Mouse (Mus musculus): Measurements from ENCODE around the gene Tubb2b.

The Tubb2b gene

DNA sequence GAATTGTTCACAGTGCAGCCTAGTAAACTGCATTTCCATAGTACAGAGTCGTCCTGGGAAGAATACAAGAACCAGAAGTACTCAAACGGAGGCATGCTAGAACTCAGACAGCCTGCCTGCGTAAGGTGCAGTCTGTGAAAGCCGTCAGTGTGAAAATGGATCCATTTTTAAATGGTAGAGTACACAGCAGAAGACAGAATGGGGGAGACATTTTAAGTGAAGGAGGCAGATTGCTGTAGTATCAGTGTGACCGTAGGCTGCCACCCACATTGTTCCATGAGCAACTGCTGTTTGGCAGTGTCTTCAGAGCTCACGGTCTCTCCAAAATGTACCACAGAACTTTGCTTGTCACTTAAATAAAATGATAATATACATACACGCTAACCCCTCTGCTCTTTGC is 4.0 kb upstream of the Tubb2b start:
- DNase-seq, result no peak

DNA sequence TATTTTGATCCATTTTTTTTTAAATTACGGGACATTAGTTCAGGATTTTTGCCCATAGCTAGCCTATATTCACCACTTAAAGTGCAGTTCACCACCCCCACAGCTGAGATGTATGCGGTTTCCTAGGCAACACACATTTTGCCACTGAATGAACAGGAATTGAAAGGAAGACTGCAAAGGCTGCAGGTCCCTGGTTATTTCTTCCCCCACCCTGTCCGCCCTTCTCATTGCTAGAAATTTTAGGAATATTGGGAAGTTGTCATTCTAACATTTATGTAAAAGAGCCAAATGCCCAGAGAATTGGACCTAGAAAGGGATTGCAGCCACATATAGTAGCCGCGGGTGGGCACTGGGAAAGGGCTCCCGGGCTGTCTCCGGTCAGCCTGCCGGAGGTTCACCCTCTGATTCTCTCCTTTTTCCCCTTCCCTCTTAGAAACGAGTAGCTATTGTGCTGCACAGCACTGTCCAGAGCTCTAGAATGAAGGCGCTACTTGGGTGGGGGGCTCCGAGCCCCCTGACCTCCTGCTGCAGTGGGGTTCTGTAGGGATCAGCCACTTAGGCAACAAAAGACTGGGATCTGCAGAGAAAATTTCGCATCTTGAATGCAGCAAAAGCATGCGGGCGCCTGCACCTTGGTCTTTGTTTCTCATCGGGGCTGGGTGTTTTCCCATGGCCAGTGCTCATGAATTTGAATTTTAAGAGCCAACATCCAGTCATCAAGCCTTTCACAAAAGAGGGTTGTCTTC is 3.2 kb upstream of the Tubb2b start:
- no peak for DNase-seq

GRCm38 (mm10) chr13:34132875-34133274 is 2.6 kb upstream of the Tubb2b start:
- no peak for DNase-seq

- DNase-seq, result no peak
Measured at GRCm38 (mm10) chr13:34132299-34132698, 2.0 kb upstream of the Tubb2b start.

DNA sequence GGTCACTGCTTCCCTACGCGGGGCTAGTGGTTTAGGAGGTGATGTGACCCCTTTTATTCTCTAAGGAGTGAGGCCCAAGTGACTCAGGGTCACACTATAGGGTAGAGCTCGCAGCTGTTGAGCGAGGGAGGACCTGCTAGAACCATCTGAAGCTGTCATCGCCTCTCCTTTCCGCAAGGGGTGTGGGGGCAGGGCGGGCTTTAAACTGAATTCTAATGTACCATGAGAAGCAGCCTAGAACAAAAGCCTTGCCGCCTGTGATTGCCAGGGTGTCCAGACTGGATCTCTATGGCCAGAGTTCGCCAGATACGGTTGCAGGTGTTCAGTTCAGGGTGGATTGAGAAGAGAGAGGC is 1.4 kb upstream of the Tubb2b start:
- DNase-seq, result peak; percentile 29

DNA sequence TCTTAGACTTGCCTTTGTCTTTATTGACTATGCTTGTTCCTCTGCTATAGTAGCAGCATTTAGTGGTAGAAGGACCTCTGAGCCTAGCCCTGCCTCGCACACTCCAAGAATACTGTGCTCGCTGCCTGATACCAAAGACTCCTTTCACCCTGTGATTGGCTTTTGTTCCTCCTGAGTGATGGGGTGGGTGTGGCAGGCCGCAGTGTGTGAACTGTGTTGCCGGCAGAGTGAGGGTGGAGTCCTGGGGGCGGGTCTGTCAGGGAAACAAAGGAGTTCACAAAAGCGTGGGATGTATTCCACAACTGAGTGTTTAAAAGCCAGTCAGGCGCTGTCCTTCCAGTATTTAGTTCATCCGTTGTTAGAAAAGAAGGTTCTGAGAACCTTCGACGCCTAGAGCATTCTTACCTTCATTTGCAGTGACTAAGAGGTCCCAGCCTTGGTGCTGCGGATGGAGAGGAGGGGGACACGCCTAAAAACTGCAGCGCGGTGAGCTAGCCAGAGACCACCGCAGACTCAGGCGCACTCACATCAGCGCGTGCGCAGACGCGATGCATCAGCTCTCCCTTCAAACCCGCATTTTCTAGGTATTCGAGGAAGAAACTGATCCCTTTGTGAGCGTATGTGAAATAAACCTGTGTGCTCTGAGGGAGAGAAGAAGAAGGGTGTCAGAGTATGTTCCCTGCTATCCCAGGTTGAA is 893 bp upstream of the Tubb2b start:
- DNase-seq, result peak; percentile 53

DNA sequence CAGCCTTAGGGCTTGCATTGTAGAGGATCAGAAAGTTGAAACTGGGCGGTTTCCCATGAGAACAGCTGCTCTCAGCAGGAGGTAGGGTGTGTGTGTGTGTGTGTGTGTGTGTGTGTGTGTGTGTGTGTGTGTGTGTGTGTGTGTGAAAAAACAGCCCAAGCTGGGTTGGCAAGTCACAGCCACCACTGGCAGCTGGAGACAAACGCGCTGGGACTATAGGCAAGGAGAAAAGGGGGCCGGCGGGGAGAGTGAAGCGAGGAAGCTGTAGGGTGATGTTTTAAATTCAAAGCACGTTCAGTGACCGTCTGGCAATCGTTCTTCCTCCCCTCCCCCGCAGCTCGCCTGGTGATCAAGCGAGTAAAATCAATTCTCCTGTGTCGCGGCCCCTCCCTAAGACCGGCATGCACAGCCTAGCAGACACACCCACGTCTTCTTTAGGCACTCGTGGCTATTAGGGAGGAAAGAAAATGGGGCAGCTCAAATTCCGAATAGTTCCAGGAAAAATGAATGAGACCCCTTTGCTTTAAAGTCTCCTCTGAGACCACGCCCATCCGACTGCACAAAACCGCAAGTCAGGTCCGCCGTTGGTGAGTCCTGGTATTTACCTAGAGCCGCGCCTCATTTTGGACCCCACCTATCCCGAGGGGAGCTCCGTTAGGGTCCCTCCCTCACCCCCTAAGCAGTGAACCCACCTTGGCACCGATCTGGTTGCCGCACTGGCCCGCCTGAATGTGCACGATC is 611 bp downstream of the Tubb2b start:
- peak; percentile 44 for DNase-seq

DNA sequence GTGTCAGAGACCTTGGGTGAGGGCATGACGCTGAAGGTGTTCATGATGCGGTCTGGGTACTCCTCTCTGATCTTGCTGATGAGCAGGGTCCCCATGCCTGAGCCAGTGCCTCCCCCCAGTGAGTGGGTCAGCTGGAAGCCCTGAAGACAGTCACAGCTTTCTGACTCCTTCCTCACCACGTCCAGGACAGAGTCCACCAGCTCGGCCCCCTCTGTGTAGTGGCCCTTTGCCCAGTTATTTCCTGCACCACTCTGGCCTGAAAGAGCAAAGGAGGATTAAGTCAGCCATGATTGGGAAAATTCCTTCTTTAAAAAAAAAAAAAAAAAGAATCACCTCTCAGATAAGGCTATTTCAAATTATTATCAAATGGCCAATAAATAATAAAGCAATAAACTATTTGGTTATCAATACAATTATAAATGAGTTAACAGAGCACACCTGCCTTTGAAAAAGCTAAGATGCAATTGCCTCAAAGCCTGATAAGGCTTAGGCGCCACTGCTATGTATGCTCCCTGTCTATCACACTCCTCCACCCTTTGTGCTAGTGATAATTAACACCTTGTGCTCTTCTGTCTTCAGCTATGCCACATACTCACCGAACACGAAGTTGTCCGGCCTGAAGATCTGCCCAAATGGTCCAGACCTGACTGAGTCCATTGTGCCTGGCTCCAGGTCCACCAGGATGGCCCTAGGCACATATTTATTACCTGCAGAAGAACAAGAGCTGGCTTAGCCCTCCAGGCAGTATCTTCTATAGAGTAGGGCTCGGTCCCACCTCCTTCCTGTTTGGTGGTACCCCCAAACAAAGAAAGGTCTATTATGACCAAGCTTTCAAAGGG is 1.8 kb downstream of the Tubb2b start:
- DNase-seq, result no peak

- no peak for DNase-seq
Measured at GRCm38 (mm10) chr13:34125711-34126110, 4.6 kb downstream of the Tubb2b start.

- no peak for DNase-seq
Measured at GRCm38 (mm10) chr13:34120536-34120935, 9.7 kb downstream of the Tubb2b start.

- no peak for DNase-seq
Measured at GRCm38 (mm10) chr13:34119406-34119805, 10.9 kb downstream of the Tubb2b start.

DNA sequence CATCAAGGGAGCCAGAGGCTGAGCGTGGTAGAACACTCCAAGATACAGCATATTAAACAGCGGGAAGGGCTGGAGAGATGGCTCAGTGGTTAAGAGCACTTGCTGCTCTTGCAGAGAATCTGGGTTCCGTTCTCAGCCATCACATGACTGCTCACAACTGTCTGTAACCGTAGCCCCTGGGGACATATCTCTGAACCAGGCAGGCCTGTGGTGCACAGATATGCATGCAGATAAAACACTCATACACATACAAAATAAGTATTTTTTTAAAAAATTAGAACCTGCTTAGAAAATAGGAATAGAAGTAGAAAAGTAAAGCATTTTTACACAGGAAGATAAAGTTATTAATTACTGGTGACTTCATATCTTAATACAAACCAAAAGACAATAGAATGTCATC is 11.4 kb downstream of the Tubb2b start:
- DNase-seq, result peak; percentile 60

DNA sequence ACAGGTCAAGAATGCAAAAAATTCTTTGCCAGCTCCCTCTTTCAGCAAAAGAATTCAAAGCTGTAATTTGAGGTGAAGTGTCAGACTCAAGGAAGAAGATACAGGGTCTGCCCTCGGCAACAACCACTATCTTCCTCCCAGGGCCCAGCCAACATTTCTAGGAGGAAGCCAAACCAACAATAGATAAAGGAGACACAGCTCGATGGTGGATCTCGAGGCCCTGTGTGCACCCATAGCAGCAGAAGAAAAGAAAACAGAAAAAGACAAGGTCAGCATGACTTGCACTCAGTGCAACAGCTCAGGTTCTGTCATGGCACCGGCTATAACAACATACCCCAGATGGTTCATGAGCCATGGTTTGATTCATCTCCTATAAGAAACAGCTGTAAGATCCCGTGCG is 13.8 kb downstream of the Tubb2b start:
- DNase-seq, result peak; percentile 22

DNA sequence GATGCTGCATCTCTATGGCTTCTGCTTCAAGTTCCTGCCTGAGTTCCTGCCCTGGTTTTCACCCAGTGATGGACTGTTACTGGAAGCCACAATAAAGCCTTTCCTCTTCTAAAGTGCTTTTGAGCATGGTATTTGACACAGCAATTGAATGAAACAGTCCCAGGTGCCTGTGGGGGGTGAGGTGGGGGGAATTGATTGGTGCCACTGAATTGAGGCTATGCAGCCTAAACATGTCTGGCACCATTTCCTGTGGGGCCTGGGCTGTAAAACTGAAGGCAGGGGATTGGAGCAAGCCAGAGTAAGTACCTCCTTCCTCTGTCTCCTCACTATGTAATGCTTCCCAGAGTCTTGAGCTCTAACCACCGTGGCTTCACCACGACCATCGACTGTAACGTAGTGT is 15.6 kb downstream of the Tubb2b start:
- no peak for DNase-seq

GRCm38 (mm10) chr13:34113086-34113485 is 17.2 kb downstream of the Tubb2b start:
- no peak for DNase-seq

- DNase-seq, result no peak
Measured at GRCm38 (mm10) chr13:34112369-34113081, 17.7 kb downstream of the Tubb2b start.

DNA sequence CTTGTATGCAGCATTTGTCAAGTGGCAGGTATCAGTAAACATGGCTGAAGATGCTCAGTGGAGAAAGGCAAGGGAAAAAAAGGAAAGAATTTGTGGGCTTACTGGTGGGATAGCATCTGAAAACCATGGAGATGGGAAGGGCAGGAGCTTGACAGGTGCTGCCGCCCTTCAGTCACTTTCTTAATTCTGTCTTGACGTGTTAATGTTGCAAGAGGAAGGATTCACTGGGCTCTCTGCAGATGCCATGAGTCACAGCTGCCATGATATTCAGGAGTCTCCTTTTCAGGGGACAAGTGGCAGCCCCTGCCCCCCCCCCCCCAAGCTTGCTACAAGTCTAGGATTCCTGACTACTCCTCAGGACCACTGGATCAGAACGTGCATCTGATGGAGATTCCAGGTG is 18.4 kb downstream of the Tubb2b start:
- DNase-seq, result no peak

- no peak for DNase-seq
Measured at GRCm38 (mm10) chr13:34111019-34111418, 19.2 kb downstream of the Tubb2b start.

DNA sequence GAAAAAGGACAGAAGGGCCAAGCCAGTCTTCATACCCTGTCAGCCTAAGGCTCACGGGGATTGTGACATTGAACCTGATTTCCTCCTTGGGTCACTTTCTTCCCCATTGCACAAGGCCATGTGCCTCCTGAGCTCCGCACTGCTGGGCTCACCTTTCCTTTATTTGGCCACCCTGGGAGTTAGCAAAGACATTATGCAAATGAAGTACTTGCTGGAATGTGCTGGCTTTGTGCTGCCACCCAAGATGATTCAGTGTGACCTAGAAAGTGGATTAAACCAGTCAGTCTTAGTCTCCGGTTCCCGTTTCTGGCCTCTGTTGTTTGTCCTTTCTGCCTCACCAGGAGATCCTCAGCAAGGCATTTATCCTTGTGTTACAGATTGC is 20.6 kb downstream of the Tubb2b start:
- no peak for DNase-seq

GRCm38 (mm10) chr13:34109035-34109676 is 21.1 kb downstream of the Tubb2b start:
- no peak for DNase-seq

GRCm38 (mm10) chr13:34106999-34107398 is 23.3 kb downstream of the Tubb2b start:
- no peak for DNase-seq

DNA sequence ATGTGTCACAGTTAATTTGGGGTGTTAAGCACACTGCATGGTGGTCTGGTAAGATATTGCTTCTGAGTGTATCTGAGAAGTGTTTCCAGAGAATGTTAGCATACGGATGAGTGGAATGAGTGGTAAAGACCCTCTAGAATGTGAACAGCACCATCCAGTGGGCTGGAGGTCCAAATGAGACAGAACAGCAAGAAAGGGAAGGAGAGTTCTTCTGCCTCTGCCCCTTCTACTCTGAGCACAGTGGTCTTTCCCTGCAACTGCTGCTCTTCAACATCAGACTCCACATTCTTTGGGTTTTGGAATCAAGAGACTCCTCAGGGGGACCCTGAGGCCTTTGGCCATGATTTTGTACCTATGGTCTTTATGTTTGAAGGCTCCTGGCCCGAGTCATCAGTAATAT is 24.0 kb downstream of the Tubb2b start:
- no peak for DNase-seq
